Mouse (Mus musculus) kidney, postnatal 0 days (tissue): ENCODE measurements around the gene Rgs3. TPM values are rescaled to one million over a fixed set of nuclear protein-coding genes. Genes with fewer than 3 reads are reported as not detected.
A peak's percentile ranks its signal among the peaks of the same experiment; 100 is the strongest.

Experiments used
- ATAC-seq: fragments of 200-750 bp; cut with Nextera tagmentation; replicated peaks from 2 replicates; pipeline ENCODE4 v1.8.0; 2017; ENCODE audit warnings: low read depth, moderate number of reproducible peaks, moderate TSS enrichment, moderate library complexity; ENCODE audit not compliant: low FRiP score
- DNase-seq: peaks from one replicate; pipeline ENCODE4 v3.0.0-alpha.2; 2016; ENCODE audit warnings: low spot score
- H3K27ac ChIP-seq: fragments of 300-500 bp; sonication (generic); 2 replicates; pipeline ENCODE4 v1.5.1; 2014; ENCODE audit warnings: mild to moderate bottlenecking
- H3K27me3 ChIP-seq: fragments of 300-500 bp; sonication (generic); 2 replicates; pipeline ENCODE4 v1.6.1; 2014; ENCODE audit warnings: low read length, mixed read lengths; ENCODE audit not compliant: insufficient read depth
- H3K36me3 ChIP-seq: fragments of 300-500 bp; sonication (generic); 2 replicates; pipeline ENCODE4 v1.6.1; 2014; ENCODE audit warnings: low read length, mixed read lengths; ENCODE audit not compliant: insufficient read depth
- H3K4me1 ChIP-seq: fragments of 300-500 bp; sonication (generic); replicated peaks from 2 replicates; pipeline ENCODE4 v1.6.1; 2014; ENCODE audit warnings: antibody characterized with exemption, low read length, mixed read lengths; ENCODE audit not compliant: insufficient read depth
- H3K4me2 ChIP-seq: fragments of 300-500 bp; sonication (generic); 2 replicates; pipeline ENCODE4 v1.6.1; 2014; ENCODE audit warnings: mild to moderate bottlenecking, low read length, moderate library complexity, mixed read lengths
- H3K4me3 ChIP-seq: fragments of 300-500 bp; sonication (generic); replicated peaks from 2 replicates; pipeline ENCODE4 v1.5.1; 2014; ENCODE audit warnings: low read depth, low read length
- H3K9ac ChIP-seq: fragments of 300-500 bp; sonication (generic); 2 replicates; pipeline ENCODE4 v1.6.1; 2014; ENCODE audit warnings: low read depth, low read length
- H3K9me3 ChIP-seq: fragments of 300-500 bp; sonication (generic); replicated peaks from 2 replicates; pipeline ENCODE4 v1.6.1; 2016; ENCODE audit warnings: low read length, inconsistent platforms, mixed read lengths
- CTCF ChIP-seq: IDR thresholded peaks from 2 replicates; pipeline ENCODE4 v1.5.1; 2016; ENCODE audit warnings: antibody characterized with exemption, low read depth, mild to moderate bottlenecking, moderate library complexity
- WGBS: fragments of 180-500 bp; shearing (Covaris S2); extraction: QIAGEN DNeasy Blood & Tissue Kit; methylation state at CpG from one replicate; pipeline ENCODE4 v1.1.7; 2014; 5-methylcytosine and 5-hydroxymethylcytosine counted together
- polyA plus RNA-seq: library from polyadenylated mRNA; unstranded; fragments of >200 nt; fragmentation: Nextera tagmentation; extraction: Ambion mirVana; gene quantifications from 2 replicates; pipeline ENCODE4 v1.2.1, GENCODE M21; 2015

Gene Rgs3
- polyA plus RNA-seq, 1 experiment from 2014 or later = 41.4 TPM

DNA sequence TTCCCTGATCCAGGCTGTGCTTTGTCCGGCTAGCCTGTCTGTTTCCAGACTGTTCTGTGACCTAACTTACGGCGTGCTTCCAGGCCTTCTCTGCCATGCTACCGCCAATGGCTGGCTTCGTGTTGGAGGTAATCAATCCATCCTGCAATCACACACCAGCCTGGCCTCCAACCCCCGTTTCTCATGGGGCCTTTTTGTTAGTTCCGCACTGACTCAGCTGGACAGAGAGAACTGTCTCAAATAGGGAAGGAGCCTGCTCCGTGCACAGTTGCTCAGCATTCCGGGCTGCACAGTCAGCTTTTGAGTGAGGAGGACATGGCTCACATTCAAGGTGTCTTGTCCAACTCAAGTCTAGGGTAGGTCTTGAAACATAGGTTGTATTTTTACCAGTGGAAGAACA is 69.8 kb downstream of the Rgs3 start:
- Histone ChIP-seq H3K4me3 (no peak overlapping the region), H3K9me3 (no peaks in the 10 kb centered on the region), H3K27me3 (no peaks in the 10 kb centered on the region), H3K9ac (no peak overlapping the region), H3K27ac (no peak overlapping the region), H3K36me3 (no peaks in the 10 kb centered on the region), H3K4me2 (no peak overlapping the region), H3K4me1 (peaks cover 12% of the 10 kb centered on the region)
- no peak for DNase-seq
- no peak for ATAC-seq
- TF ChIP-seq CTCF = no peak
- WGBS = 54% methylated on average over 9 of the region's 9 CpGs

DNA sequence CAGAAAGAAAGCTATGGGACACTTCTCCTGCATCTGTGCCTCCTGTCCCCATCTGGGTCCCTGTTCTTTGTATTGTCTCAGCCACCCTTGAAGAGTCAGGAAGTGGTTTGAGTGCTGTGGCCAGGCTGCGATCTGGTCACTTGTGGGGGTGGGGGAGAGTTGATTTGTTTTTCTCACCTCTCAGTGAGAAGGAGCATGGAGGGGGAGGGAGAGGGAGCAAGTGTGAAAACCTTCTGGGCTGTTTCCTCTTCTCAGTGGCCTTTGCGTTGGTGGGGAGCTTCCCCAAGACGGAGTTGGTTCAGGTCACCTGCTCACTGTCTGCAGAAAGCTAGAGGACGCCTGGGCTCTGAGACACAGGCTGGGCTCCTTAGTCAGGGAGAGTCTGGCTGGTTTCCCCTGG is 70.3 kb downstream of the Rgs3 start:
- WGBS = 24% methylated on average over 4 of the region's 4 CpGs
- peaks cover 14% of the 10 kb centered on the region for H3K4me1 ChIP-seq
- H3K4me2 ChIP-seq = no peak overlapping the region
- no peaks in the 10 kb centered on the region for H3K36me3 ChIP-seq
- no peak overlapping the region for H3K9ac ChIP-seq
- no peaks in the 10 kb centered on the region for H3K27me3 ChIP-seq
- no peak for TF ChIP-seq CTCF
- ATAC-seq = no peak
- no peak overlapping the region for H3K27ac ChIP-seq
- no peaks in the 10 kb centered on the region for H3K9me3 ChIP-seq
- H3K4me3 ChIP-seq = no peak overlapping the region
- no peak for DNase-seq

- WGBS = 93% methylated on average over 4 of the region's 4 CpGs
- H3K4me3 ChIP-seq = no peak overlapping the region
- no peaks in the 10 kb centered on the region for H3K27me3 ChIP-seq
- DNase-seq = no peak
- H3K36me3 ChIP-seq = no peaks in the 10 kb centered on the region
- H3K4me1 ChIP-seq = peaks cover 16% of the 10 kb centered on the region
- H3K27ac ChIP-seq = peak overlapping the region; percentile 54; the same call in 1 of the 2 replicates
- no peaks in the 10 kb centered on the region for H3K9me3 ChIP-seq
- ATAC-seq = no peak
- H3K9ac ChIP-seq = no peak overlapping the region
- H3K4me2 ChIP-seq = no peak overlapping the region
- TF ChIP-seq CTCF = no peak
Observed at GRCm38 (mm10) chr4:62633243-62633642, 73.6 kb downstream of the Rgs3 start.

DNA sequence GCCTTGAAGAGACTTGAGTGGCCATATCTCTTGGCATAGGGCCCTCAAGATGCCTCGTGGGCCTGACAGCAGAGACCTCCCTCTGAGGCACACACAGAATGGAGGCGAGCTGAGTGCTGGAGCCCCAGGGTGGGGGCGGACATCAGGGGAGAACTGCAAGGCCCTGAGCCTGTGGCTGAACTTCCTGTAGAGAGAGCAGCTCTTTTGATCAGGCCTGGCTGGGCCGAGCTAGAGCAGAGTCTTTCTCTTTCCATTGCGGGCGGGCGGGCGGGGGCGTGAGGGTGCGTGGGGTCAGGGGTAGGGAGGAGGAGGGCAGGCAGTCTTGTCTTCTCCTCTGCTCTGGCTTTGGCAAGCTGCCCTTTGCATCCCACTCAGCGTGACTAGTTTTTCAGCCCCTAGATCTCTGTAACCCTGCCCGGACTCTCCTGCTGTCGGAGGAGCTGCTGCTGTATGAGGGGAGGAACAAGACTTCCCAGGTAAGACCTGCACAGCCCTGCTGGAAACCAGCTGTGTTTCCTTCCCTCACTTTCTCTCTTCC is 74.5 kb downstream of the Rgs3 start:
- 32% methylated on average over 9 of the region's 13 CpGs for WGBS
- peaks cover 16% of the 10 kb centered on the region for H3K4me1 ChIP-seq
- no peak; the same call in 1 of the 2 replicates for ATAC-seq

GRCm38 (mm10) chr4:62634840-62635239 is 75.2 kb downstream of the Rgs3 start:
- H3K4me2 ChIP-seq = no peak overlapping the region
- no peak overlapping the region for H3K9ac ChIP-seq
- no peaks in the 10 kb centered on the region for H3K36me3 ChIP-seq
- H3K4me3 ChIP-seq = no peak overlapping the region
- DNase-seq (no peak), ATAC-seq (0 out of 2 replicates have a peak, but pooled peaks have one; percentile 35)
- H3K27ac ChIP-seq = peak overlapping the region; percentile 54
- H3K9me3 ChIP-seq = no peaks in the 10 kb centered on the region
- H3K4me1 ChIP-seq = peaks cover 12% of the 10 kb centered on the region; the same call in 1 of the 2 replicates
- H3K27me3 ChIP-seq = no peaks in the 10 kb centered on the region
- no peak for TF ChIP-seq CTCF
- 66% methylated on average over 2 of the region's 2 CpGs for WGBS

More for the DNA sequence above, 74.5 kb downstream of the Rgs3 start:
- Histone ChIP-seq H3K9me3 (no peaks in the 10 kb centered on the region), H3K27ac (peak overlapping the region; percentile 54), H3K36me3 (no peaks in the 10 kb centered on the region), H3K4me2 (no peak overlapping the region), H3K27me3 (no peaks in the 10 kb centered on the region), H3K9ac (0 out of 2 replicates have a peak overlapping the region, but pooled peaks have one; percentile 3), H3K4me3 (no peak overlapping the region)
- DNase-seq = peak; percentile 58
- no peak for TF ChIP-seq CTCF

DNA sequence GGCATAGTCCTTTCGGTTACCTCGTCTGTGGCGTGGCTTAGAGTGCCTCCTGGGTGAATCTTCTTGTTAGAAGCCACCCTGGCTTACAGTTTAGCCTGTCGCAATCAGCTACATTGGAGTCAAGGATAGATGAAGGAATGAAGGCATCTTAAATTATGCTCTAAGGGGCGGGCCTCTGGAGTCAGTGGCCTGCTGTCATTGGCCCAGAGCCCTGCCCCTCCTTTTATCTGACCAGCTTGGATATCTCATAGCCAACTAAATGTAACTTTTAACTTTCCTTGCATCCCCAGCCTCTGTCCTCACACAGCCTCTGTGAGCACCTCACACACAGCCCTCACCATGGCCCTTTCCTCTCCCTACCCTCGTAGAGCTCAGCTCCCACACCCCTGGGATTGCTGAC is 76.4 kb downstream of the Rgs3 start:
- Histone ChIP-seq H3K36me3 (no peaks in the 10 kb centered on the region), H3K9ac (no peak overlapping the region), H3K4me3 (no peak overlapping the region), H3K4me2 (no peak overlapping the region), H3K4me1 (peaks cover 18% of the 10 kb centered on the region; the same call in 1 of the 2 replicates), H3K27me3 (no peaks in the 10 kb centered on the region), H3K27ac (no peak overlapping the region), H3K9me3 (no peaks in the 10 kb centered on the region)
- TF ChIP-seq CTCF = no peak
- ATAC-seq (no peak), DNase-seq (no peak)
- 81% methylated on average over 6 of the region's 6 CpGs for WGBS
